Mouse (Mus musculus) midbrain, embryonic 12.5 days (tissue): ENCODE measurements around the gene Brinp1. TPM values are rescaled to one million over a fixed set of nuclear protein-coding genes. Genes with fewer than 3 reads are reported as not detected.

Experiments
- ATAC-seq: fragments of 200-750 bp; cut with Nextera tagmentation; 2 replicates; pipeline ENCODE4 v1.8.0; 2017; ENCODE audit warnings: low read depth, moderate TSS enrichment, moderate library complexity; ENCODE audit not compliant: low FRiP score
- H3K27ac ChIP-seq: fragments of 300-500 bp; sonication (generic); replicated peaks from 2 replicates; pipeline ENCODE4 v1.5.1; 2016; ENCODE audit warnings: mild to moderate bottlenecking
- H3K27me3 ChIP-seq: fragments of 300-500 bp; sonication (generic); 2 replicates; pipeline ENCODE4 v1.6.1; 2016; ENCODE audit warnings: mild to moderate bottlenecking
- H3K36me3 ChIP-seq: fragments of 300-500 bp; sonication (generic); 2 replicates; pipeline ENCODE4 v1.6.1; 2016
- H3K4me1 ChIP-seq: fragments of 300-500 bp; sonication (generic); 2 replicates; pipeline ENCODE4 v1.6.1; 2016
- H3K4me2 ChIP-seq: fragments of 300-500 bp; sonication (generic); replicated peaks from 2 replicates; pipeline ENCODE4 v1.6.1; 2016; ENCODE audit warnings: mild to moderate bottlenecking, moderate library complexity
- H3K4me3 ChIP-seq: fragments of 300-500 bp; sonication (generic); 2 replicates; pipeline ENCODE4 v1.5.1; 2016; ENCODE audit warnings: mild to moderate bottlenecking
- H3K9ac ChIP-seq: fragments of 300-500 bp; sonication (generic); replicated peaks from 2 replicates; pipeline ENCODE4 v1.6.1; 2016; ENCODE audit warnings: mild to moderate bottlenecking, moderate library complexity
- H3K9me3 ChIP-seq: fragments of 300-500 bp; sonication (generic); 2 replicates; pipeline ENCODE4 v1.6.1; 2016; ENCODE audit warnings: mild to moderate bottlenecking
- WGBS: fragments of 180-500 bp; shearing (Covaris S2); methylation state at CpG from one replicate; pipeline ENCODE4 v1.1.7; 2016; 5-methylcytosine and 5-hydroxymethylcytosine counted together
- polyA plus RNA-seq: library from polyadenylated mRNA; unstranded; fragments of >200 nt; fragmentation: Nextera tagmentation; extraction: Ambion mirVana; gene quantifications from 2 replicates; pipeline ENCODE4 v1.2.1, GENCODE M21; 2016

The Brinp1 gene
- polyA plus RNA-seq, 1 experiment from 2014 or later: 18.2 TPM

DNA sequence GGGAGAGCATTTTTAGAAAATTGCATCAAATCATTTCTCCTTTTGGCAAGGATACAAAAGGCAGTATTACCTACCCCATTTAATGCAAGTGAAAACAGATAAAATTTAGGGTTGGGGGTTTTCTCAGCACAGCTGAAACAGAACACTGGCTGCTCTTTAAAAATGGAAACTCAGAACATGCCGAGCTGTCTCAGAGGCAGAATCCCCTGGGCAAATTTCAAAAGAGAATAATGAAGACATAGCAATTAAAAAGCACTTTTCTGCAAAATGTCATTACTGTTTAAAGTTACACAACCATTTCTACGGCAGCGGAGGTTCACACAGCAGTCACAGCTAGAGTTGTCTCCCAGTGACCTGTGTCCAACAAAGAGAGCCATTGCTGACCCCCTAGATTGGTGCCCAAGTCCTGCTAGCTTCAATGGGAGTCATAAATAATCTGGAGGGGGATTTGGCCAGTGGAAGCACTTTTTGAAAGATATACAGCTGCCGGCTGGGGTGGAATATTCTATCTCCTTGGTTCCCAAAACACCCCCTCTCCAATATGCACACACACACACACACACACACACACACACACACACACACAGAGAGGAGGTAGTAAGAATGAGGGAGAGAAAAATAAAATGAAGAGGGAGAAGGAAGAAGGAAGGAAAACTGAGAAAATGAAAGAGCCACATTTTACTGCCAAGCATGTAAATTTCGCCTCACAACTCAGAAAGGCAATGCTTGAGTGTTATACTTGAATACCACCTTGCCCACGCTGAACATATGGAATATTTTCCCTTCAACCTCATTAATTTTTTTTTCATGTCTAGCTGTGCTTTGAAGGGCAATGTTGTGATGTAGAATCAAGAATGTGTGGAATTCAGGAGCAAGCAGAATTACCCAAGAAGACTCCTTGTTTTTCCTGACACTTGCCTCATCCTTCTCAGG is 152.0 kb downstream of the Brinp1 start:
- no peak overlapping the region for H3K27ac ChIP-seq
- no peak for ATAC-seq
- 81% methylated on average over 6 of the region's 6 CpGs for WGBS

DNA sequence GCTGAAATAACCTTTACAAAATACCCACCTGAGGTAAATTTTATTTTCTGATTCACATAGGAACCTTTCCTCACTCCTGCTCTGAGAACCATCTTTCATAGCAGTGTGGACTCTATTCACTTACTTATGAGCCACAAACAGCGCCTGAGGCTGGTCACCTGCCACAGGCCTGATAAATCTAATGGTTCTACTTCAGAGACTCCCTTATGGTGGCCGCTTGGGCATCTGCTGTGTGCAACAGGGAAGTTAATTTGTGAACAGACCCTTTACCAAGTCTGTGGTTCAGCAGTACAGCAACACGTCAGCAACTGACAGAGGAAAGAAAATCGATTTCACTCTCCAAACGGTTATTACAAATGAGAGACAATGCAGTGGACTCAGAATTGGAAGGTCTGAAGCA is 164.2 kb downstream of the Brinp1 start:
- no peak overlapping the region for H3K4me3 ChIP-seq
- H3K9me3 ChIP-seq: no peaks in the 10 kb centered on the region
- ATAC-seq: no peak
- no peaks in the 10 kb centered on the region for H3K27me3 ChIP-seq
- H3K27ac ChIP-seq: no peak overlapping the region
- WGBS: 88% methylated on average over 5 of the region's 5 CpGs
- no peaks in the 10 kb centered on the region for H3K4me1 ChIP-seq
- H3K36me3 ChIP-seq: no peaks in the 10 kb centered on the region
- H3K9ac ChIP-seq: no peak overlapping the region
- H3K4me2 ChIP-seq: no peak overlapping the region

More for the DNA sequence above, 152.0 kb downstream of the Brinp1 start:
- Histone ChIP-seq H3K4me2 (no peak overlapping the region), H3K9me3 (no peaks in the 10 kb centered on the region), H3K36me3 (no peaks in the 10 kb centered on the region), H3K9ac (no peak overlapping the region), H3K4me3 (no peak overlapping the region), H3K27me3 (no peaks in the 10 kb centered on the region), H3K4me1 (no peaks in the 10 kb centered on the region)

DNA sequence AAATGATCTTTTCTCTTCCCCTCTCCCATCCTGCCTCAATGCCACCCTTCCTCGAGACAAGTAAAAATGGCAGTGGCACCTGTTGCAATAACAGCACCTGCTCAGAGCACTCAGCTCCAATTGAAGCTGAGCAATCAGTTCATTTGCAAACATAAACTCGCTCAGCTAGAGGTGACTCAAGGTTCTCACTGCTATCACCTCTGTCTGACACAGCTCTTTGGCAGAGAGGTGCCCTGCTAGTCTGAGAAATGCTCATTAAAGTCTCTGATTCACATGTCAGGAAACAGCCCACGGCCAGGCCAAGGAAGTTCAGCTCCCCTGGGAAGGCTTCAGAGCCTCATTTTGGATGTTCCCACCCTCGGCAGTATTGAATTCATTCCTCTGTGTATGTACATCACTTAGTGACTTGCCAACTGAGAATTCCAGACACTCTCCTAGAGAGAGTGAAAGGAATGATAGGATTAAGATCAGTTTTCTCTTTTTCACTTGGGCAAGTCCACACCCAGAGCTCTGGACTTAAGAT is 165.7 kb downstream of the Brinp1 start:
- WGBS: 64% methylated on average over 4 of the region's 4 CpGs

DNA sequence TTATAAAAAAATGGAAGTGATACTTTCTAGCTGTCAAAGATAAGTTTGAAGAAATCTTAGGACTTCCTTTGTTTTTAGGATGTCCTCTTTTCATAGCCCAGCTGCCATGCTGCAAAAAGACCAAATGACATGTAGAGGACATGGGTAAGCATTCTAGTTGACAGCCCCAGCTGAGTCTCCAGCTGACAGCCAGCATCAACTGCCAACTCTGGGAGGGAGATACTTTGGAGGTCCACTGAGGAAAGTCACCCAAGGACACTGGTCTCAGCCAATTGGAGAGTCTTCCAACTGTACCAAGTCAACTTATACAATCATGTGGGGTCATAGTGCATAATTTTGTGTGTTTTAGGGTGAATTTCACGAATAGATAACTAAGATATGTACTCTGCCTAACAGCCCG is 166.6 kb downstream of the Brinp1 start:
- H3K27ac ChIP-seq: no peak overlapping the region
- 75% methylated on average over 2 of the region's 2 CpGs for WGBS

More for the DNA sequence above, 165.7 kb downstream of the Brinp1 start:
- H3K36me3 ChIP-seq: no peaks in the 10 kb centered on the region
- no peak overlapping the region for H3K4me2 ChIP-seq
- no peaks in the 10 kb centered on the region for H3K27me3 ChIP-seq
- H3K9me3 ChIP-seq: no peaks in the 10 kb centered on the region
- H3K9ac ChIP-seq: no peak overlapping the region
- no peak overlapping the region for H3K27ac ChIP-seq
- no peaks in the 10 kb centered on the region for H3K4me1 ChIP-seq
- no peak overlapping the region for H3K4me3 ChIP-seq
- no peak for ATAC-seq

DNA sequence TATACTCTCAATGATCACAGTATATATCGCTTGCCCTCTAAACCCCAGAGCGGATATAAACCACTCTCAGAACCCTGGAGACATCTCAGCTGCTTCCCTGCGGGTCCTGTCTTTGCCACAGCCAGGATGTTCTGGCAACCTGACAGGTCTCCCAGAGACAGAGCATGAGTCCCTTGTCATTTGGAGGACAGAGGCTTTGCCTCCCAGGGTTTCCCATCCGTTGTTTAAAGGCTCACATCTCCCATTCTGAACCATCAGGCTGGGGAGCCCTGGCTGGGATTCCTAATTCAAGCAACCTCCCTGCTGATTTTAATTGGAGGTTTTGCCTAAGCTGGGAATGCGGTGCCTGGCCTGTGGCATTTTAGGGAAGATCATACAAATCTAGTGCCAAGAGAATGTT is 185.9 kb downstream of the Brinp1 start:
- H3K27ac ChIP-seq: peak overlapping the region; percentile 36
- no peaks in the 10 kb centered on the region for H3K27me3 ChIP-seq
- H3K4me2 ChIP-seq: no peak overlapping the region
- no peaks in the 10 kb centered on the region for H3K9me3 ChIP-seq
- no peak for ATAC-seq
- H3K9ac ChIP-seq: no peak overlapping the region
- H3K4me3 ChIP-seq: no peak overlapping the region
- 40% methylated on average over 5 of the region's 5 CpGs for WGBS
- no peaks in the 10 kb centered on the region for H3K36me3 ChIP-seq
- H3K4me1 ChIP-seq: 0 out of 2 replicates have a peak, but pooled peaks cover 7% of the 10 kb centered on the region

More for the DNA sequence above, 166.6 kb downstream of the Brinp1 start:
- H3K4me1 ChIP-seq: no peaks in the 10 kb centered on the region
- H3K4me2 ChIP-seq: no peak overlapping the region
- no peak for ATAC-seq
- H3K9me3 ChIP-seq: no peaks in the 10 kb centered on the region
- no peak overlapping the region for H3K9ac ChIP-seq
- H3K27me3 ChIP-seq: no peaks in the 10 kb centered on the region
- H3K36me3 ChIP-seq: no peaks in the 10 kb centered on the region
- no peak overlapping the region for H3K4me3 ChIP-seq

DNA sequence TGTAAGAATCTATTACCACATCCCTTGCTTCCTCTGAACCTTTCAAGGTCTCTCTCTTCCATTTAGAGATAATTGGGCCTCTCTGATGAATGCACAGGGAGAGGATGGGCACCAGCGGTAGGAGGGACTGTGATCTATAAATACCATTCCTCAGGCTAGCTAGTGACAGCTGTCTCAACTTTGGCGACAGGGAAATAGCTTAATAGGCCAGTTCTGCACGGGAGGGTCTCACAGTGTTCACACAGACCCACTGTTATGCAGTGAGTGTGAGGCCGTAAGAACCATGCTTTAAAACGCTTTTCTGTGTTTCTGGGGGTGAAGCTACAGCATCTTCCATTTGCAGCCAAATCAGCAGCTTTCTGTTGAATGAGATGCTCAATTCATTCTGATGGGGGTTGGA is 186.8 kb downstream of the Brinp1 start:
- H3K27ac ChIP-seq: peak overlapping the region; percentile 39; the same call in 1 of the 2 replicates
- H3K4me1 ChIP-seq: 0 out of 2 replicates have a peak, but pooled peaks cover 7% of the 10 kb centered on the region
- no peak overlapping the region for H3K4me2 ChIP-seq
- 64% methylated on average over 5 of the region's 5 CpGs for WGBS
- H3K27me3 ChIP-seq: no peaks in the 10 kb centered on the region
- no peak overlapping the region for H3K9ac ChIP-seq
- no peak for ATAC-seq
- no peaks in the 10 kb centered on the region for H3K36me3 ChIP-seq
- H3K9me3 ChIP-seq: no peaks in the 10 kb centered on the region
- H3K4me3 ChIP-seq: no peak overlapping the region

DNA sequence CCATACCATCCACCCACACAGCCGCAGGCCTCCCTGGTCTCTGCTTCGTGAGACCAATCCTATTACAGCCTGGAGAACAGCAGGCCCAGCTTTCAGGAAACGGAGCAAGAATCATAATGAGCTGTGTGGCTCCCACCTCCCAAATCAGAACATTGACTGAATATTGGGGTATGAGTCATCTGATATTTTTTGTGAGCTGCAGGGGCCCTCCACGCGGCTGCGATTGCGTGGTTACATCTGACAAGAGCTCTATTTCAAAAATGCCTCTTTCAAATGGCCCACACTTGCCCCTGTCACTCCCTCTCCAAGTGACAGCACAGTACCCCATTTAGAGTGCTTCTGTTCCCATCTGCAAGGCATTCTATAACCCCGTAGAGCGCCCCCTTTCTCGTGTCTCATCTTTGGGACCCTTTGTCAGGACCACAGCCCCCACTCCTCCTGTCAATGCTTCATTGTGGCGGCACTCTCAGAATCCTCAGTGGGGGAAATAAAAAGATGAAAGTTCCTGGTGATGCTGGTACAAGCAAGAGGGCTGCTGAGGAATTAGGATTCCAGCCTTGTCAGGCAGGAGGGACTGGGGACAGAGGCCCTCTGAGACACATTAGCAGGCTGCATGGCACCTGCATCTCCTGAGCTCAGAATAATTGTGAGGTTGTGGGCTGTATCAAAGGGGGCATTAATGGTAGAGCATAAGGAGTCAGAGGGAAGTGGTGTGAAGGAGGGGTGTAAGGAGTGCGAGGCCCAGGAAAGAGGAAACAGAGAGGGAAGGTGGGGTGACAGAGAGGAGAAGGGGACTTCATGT is 188.2 kb downstream of the Brinp1 start:
- no peak overlapping the region for H3K4me2 ChIP-seq
- H3K27ac ChIP-seq: peak overlapping the region; percentile 54
- H3K4me3 ChIP-seq: no peak overlapping the region
- 60% methylated on average over 12 of the region's 12 CpGs for WGBS
- no peaks in the 10 kb centered on the region for H3K36me3 ChIP-seq
- H3K4me1 ChIP-seq: 0 out of 2 replicates have a peak, but pooled peaks cover 7% of the 10 kb centered on the region
- ATAC-seq: peak; percentile 79
- no peak overlapping the region for H3K9ac ChIP-seq
- H3K27me3 ChIP-seq: no peaks in the 10 kb centered on the region
- no peaks in the 10 kb centered on the region for H3K9me3 ChIP-seq

DNA sequence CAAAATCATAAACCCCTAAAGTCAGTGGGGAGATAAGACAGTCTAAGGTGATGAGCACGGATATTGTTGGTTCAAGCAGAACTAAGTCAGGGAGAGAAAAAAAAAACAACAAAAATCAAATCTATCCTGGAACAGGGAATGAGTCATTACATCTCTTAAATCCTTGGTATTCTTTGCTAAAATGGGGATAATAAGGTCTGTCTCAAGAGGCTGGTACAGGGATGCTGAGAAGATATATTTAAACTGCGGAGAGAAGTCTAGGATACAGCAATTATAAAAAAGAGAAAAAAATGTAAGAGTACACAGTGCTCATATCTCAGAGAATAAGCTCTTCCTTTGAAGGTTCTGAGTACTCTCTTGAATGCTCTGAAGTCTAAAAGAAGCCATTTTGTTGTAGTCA is 189.3 kb downstream of the Brinp1 start:
- 95% methylated on average over 2 of the region's 2 CpGs for WGBS

DNA sequence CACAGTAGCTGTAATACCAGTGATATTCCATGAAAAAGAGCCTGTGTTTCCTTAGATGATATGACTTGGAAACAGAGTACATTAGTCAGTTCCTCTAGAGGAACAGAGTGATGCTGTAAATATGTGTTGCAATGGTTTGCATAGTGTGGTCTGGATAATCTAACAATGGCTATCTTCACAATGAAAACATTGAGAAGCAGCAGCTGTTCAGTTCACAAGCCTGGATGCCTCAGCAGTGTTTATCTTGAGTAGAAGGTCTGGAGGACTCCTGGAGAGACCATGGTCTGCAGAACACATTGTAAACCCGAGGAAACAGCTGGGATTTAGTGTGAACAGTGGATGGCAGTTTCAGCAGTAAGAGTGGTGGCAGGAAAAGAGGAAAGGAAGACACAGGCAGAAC is 233.2 kb downstream of the Brinp1 start:
- no peak for ATAC-seq

More for the DNA sequence above, 189.3 kb downstream of the Brinp1 start:
- Histone ChIP-seq H3K27me3 (no peaks in the 10 kb centered on the region), H3K36me3 (no peaks in the 10 kb centered on the region), H3K9me3 (no peaks in the 10 kb centered on the region), H3K4me1 (0 out of 2 replicates have a peak, but pooled peaks cover 7% of the 10 kb centered on the region), H3K9ac (no peak overlapping the region), H3K4me3 (no peak overlapping the region), H3K4me2 (no peak overlapping the region), H3K27ac (no peak overlapping the region)
- no peak for ATAC-seq

More for the DNA sequence above, 233.2 kb downstream of the Brinp1 start:
- H3K4me2 ChIP-seq: no peak overlapping the region
- H3K4me3 ChIP-seq: no peak overlapping the region
- 41% methylated on average over 1 of the region's 1 CpGs for WGBS
- H3K36me3 ChIP-seq: no peaks in the 10 kb centered on the region
- no peaks in the 10 kb centered on the region for H3K27me3 ChIP-seq
- H3K4me1 ChIP-seq: no peaks in the 10 kb centered on the region
- H3K27ac ChIP-seq: no peak overlapping the region
- no peaks in the 10 kb centered on the region for H3K9me3 ChIP-seq
- H3K9ac ChIP-seq: no peak overlapping the region
